Mouse (Mus musculus): Measurements from ENCODE around the gene Napa. TPM values are rescaled to one million over a fixed set of nuclear protein-coding genes. Genes with fewer than 3 reads are reported as not detected.

Gene Napa
- total RNA-seq, 2 experiments from 2014 or later, result 277 to 292 TPM

DNA sequence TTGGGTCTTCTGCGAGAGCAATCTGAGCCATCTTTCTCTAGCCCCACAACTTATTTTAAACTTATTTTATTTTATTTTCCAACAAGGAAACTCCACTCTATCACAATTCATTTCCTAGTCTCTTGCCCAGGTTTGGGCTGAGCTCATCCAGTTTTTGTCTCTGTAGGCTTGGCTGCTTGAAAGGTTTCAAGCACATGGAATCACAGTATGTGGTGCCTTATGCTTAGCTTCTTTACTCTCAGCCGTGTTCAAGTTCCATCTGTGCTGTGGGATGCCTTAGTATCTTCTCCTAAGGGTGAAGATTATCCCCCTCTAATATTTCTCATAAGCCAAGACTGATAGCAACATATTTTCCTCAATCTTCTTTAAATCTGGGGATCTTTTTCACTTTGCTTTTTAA, 10.7 kb upstream of the Napa start:
- DNase-seq (ENCODE audit: low spot score in 2 of 2), result no peak

DNA sequence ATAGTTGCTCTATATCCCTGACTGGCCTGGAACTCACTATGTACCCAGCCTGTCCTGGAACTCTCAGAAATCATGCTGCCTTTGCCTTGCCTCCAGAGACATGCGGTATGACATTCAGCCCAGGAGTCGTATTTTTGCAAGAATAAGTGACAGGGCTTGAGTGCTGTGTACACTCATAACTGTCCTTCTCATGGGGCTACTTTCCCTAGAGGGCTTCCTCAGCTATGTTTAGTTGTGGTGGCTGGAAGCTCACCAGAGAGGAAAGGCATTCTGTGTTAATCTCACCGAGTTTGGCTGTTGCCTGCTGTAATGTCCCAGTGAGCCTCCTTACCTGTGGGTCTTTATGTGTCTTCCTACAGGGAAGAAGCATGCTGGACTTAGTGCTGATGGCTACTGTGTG, 3.7 kb upstream of the Napa start:
- no peak for DNase-seq (ENCODE audit: low spot score in 2 of 2)

DNA sequence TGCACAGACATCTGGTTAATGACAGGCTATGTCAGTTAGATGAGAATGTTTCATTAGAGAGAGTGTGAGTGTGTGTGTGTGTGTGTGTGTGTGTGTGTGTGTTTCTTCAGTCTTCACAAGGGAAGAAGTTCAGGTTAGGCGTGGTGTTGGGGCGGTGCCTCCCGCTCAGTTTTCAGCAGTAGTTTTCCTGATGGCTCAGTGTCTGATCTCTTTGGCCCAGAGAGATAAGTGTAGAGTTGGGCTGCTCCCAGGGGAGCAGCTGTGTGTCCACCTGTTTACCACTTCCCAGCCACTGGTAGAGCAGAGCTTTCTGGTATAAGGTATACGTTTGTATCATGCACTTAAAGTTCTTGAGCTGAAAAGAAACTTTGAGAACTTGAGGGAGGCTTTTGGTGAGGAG, 1.6 kb downstream of the Napa start:
- no peak for DNase-seq (ENCODE audit: low spot score in 2 of 2)

DNA sequence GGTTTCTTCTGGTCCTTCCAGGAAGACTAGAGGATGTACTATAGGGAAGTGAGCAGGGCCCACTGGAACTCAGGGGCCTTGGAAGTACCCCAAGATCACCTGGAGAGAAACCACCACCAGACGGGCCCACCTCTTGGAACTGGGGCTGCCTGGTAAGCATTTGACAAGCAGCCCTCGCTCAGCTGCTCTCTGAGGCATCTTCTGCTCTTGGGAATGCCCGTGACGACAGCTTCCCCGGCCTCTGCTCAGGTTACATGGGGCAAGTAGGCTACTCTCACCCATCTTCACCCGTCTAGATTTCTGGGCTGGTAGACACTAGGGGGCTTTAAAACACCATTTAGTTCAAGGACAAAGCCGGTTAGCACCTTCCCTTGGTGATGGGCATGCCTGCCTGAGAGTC, 2.8 kb downstream of the Napa start:
- no peak for DNase-seq (ENCODE audit: low spot score in 2 of 2)

DNA sequence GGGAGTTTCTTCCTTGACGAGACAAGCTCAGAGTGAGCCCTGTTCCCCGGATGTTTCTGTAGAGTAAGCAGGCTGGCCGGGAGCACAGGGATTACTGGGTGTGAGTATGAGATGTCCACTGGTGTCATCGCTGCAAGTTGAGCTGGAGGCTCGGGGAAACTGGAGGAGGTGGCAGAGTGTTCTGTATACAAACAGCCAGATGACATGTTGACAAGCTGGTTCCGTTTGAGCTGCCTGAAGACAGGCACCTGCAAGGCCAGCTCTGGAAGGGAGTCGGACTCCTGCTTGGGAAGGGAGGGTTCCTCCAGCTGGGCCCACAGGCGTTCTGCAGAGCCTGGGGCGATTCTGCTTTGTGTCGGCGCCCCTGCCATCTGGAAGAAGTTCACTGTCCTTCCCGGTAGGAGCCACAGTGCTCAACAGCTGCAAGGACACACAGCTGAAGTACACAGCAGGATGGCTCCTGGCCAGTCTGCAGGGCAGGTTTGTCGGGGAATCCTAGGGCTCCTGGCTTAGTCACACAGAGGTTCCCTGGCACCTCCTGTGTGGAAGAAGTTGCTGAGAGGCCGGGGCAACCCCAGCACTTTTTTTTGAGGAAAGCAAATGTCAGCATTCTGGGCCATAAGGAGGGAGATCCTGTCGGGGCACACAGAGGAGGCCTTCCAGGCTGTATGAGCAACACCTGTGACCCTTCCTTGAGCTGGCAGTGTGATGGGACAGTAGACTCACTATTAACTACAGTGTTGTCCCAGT, 3.6 kb downstream of the Napa start:
- no peak for DNase-seq (ENCODE audit: low spot score in 2 of 2)

DNA sequence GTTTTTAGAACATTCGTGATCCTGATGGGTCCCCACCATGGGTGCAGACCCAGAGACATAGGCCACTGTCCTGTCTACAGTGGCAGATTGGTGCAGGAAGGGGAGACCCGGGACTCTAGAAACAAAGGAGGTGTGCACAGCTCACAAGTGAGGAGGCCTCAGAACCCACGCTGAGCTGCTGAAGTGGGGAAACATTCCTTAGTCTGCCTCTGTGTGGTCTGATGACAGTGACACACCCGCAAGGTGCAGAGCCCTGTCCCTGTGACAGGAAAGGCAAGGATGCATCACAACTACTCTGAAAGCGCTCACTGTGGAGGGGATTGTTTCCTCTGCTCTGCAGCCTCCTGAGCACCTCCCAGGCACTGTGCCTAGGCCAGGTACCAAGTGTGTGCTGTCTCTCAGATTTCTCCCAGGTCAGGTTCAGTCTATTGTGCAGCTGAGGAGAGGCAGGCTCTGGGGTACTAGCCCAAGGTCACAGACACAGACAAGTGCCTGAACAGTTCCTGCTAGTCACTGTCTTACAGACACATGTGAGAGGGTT, 4.5 kb downstream of the Napa start:
- DNase-seq (ENCODE audit: low spot score in 2 of 2), result no peak

DNA sequence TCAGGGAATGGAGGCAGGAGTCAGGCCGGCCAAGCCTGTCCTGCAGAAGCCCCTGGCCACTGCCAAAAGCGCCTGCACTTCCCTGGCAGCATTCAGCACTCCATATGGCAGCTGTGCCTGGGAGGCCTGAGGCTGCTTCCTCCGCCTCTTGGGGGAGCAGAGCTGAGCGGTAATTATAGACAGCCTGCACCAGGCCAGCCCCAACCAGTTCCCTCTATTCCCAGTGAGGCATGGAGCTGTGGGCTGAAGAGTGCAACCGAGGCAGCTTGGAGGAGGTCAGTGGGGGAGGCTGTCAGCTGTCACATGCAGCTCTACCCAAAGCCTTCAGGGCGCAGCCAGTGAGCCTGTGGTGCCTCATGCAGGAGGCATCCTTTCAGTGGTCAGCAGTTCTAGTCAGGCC, 5.5 kb downstream of the Napa start:
- DNase-seq (ENCODE audit: low spot score in 2 of 2), result peak; percentile 76 to 88

DNA sequence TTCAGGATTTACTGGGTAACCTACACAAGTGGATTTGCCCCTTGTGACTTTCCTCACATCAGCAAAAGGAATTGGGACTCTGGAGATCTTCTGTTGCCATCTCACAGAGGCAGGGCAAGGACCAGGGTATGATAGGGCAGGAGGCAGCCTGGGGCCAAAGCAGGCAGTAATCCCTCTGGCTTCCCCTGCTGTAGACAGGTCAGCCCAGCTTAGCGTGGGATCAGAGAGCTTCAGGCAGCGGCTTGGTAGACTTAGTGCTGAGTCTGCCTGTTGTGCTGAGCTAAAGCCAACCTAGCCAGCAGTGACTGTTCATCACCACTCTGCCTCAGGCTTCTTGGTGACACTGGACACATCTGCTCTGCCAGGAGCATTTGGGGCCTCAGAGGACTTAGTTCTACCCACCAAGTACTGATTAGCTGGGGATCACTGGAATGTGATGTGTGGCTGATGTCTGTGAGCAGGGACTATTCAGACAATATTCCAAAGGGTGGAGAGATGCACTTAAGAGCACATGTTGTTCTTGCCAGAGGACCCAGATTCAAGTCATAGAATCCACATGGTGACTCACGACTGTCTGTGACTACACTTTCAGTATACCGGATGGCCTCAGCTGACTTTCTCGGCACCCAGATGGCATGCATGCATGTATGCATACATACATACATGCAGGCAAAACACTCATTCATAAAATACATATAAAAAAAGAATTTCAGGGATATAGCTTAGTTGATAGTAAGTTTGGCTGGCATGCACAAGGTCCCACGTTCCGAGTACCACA, 6.5 kb downstream of the Napa start:
- DNase-seq (ENCODE audit: low spot score in 2 of 2), result no peak

DNA sequence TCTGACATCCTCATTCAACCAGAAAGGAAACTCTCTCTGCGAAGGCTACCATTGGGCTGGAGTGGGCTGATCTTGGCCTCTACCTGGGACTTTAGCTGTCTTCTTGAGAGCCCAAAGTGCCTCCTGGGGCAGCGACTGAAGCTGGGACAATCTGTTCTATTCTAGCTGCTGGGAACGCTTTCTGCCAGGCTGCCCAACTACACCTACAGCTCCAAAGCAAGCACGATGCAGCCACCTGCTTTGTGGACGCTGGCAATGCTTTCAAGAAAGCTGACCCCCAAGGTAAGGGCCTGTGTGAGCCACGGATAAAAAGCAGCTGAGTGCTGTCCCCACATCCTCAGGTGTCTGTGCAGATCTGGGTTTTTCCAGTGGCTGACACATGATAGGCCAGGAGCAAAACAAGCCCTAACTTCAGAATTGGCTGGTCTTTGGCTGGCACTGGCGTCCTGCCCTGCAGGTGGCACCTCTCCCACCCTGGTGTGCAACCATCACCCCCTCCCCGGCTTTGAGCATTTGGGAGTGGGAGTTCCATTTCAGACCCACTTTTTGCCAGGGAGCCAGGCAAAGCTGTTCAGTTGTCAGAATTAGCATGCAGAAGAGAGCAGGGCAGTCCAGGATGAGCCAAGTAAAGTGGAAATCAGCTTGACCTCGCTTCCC, 10.8 kb downstream of the Napa start:
- no peak for DNase-seq (ENCODE audit: low spot score in 2 of 2)

DNA sequence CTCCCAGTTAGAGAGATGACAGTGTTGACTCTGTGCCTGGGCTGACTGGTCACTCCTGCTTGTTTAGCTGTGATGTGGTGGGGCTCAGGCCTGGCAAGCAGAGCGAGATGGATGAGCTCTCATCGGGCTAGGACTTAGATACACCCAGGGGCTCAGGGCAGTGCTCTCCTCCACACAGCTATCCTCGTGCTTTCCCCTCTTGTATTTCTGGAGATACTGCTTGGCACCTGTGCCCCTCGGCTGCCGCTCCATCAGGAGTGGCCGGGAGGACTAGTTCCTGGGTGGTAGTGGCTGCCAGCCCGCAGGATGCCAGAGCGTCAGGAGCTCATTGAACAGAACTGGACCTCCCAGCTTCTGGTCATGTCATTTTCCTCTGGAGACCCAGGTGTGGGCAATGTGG, 11.9 kb downstream of the Napa start:
- DNase-seq (ENCODE audit: low spot score in 2 of 2), result no peak

DNA sequence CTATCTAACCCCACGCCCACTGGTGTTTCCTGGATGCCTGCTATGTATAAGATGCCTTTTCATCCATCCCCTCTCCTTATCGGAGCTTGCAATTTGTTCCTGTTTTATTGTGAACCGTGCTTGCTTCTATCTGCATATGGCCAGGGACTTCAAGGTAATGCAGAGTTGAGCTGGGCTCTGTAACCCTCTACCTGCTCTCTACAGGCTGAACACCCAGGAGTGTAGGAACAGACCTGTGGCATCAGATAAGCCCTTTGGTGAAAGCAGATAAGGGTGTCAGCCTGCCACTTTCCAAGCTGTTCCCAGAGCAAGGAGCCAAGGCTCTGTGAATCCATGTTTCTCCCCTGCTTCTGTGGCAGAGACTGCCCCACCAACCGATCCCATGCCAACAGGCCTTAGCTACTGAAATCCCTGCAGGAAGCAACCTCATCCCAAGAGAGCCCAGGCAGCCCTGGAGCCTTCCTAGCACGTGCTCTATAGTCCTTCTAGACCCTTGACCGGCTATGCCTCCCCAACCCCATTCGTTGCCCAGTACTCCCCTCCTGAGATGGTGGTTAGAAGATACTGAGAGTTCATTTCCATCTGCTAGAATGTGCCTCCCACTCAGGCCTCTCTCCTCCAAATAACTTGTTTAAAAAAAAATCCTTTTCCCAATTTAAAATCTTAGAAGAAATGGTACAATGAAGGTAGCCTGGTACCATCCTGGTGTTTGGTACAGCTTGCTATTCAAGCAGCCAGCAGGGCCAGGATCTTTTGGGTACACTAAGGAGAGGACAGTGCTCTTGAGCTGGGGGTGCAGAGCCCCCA, 13.2 kb downstream of the Napa start:
- no peak for DNase-seq (ENCODE audit: low spot score in 2 of 2)

DNA sequence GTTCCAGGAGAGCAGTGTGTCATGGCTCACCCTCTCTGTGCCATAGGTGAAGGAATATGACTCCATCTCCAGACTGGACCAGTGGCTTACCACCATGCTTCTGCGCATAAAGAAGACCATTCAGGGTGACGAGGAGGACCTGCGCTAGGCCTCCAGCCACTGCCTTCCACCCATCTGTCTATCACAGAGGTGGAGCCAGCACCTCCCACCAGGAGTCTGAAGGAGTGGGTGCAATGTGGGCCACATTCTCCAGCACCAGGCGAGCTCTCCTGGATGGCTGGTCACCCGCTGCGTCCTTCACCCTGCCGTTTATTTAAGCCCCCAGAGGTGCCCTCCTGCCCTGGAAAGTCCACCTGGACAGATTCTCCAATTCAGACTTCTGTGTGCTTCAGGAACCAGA, 18.2 kb downstream of the Napa start:
- peak in 1 of 2 experiments; percentile 60 for DNase-seq (ENCODE audit: low spot score in 2 of 2)

DNA sequence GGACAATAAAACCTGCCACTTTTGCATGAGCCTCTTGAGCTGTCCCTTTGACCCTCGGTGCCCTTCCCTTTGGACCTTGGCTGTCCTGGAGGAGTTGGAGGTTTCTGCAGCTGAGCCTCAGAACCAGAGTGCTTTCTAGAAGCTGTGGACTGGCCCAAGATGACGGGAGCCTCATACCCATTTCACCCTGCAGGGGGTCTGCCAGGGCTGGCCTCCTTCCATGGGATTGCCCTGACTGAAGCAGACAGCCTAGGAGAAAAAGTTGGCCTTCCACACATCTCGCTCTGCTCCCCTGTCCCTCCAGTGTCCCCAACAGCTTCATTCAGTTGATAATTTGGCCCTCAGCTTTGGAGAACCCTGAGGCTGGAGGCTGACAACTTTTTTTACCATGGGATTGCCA, 18.8 kb downstream of the Napa start:
- DNase-seq (ENCODE audit: low spot score in 2 of 2), result no peak

DNA sequence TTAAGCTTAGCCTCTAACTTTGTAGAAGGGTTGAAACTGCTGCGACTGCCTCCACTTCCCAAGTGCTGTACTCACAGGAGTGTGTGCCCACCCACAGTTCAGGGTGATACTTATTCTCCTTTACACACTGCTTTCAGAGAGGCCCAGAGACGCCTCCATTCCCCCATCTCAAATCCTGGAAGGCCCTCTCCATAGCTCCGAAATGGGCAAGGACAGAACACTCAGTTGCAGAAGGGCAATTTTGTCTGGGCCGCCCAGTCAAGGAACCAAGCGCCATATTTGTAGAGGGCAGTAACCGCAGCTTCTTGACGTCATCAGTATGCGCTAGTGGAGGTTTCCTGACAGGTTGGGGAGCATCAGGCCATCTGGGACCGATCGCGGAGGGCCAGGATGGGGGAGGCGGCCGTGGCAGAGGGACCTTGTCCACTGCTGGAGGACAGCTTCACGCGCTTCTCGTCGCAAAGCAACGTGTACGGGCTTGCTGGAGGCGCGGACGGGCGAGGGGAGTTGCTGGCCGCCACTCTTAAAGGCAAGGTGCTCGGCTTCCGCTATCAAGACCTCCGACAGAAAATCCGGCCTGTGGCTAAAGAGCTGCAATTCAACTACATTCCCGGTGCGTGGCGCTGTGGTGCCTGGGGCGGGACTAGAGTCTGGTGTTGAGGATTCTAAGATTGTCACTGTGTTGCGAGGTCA, 21.5 kb downstream of the Napa start, which contains the start of gene Kptn:
Gene Kptn (plus strand): TSS at position 327 of the 693 bp plus-strand sequence.
- peak; percentile 92 to 94 for DNase-seq (ENCODE audit: low spot score in 2 of 2)

DNA sequence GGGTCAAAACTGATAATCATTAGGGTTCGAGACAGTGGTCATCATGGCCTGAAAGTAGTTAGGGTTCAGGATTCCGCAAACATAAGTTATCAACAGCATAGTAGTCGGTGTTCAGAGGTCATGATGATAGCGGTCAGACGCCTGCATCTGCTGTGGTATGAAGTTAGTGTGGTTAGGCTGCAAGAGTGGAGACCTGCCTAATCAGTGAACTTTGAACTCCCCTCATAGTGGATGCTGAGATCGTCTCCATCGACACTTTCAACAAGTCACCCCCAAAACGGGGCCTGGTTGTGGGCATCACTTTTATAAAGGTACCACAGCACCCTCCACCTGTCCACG, 22.0 kb downstream of the Napa start:
- DNase-seq (ENCODE audit: low spot score in 2 of 2), result no peak

DNA sequence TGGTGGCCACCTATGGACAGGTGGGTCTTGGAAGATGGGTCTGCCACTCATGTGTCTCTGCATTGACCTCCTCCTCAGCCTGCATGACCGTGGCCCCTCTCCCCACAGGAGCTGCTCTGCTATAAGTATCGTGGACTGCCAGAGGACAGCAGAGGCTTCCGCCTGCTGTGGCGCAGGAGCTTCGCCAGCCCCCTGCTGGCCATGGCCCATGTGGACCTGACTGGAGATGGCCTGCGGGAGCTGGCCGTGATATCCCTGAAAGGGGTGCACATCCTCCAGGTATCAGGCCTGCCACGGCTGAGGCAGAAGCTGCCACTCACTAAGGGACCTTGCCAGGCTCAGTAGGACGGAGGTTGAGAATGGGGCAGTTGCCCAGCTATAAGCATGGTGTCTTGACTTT, 27.6 kb downstream of the Napa start:
- no peak for DNase-seq (ENCODE audit: low spot score in 2 of 2)

DNA sequence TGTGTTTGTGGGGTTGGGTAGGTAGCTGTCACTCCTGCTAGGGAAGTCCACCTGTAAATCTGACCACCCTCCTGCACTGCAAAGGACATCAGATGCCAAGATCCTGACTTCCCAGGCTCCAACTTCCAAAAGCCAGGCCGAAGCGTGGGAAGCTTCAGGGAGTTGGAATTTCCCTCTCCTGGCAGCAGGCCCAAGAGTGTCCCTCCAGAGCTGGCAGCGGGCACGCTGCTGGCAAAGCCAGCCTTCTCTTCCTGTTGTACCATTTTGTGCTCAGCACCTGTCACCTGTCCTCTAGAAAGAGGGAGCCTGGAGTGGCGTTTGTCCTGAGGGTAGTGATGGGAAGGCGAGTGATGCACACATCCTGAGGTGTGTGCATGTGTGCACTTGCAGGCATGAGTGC, 30.1 kb downstream of the Napa start:
- no peak for DNase-seq (ENCODE audit: low spot score in 2 of 2)

DNA sequence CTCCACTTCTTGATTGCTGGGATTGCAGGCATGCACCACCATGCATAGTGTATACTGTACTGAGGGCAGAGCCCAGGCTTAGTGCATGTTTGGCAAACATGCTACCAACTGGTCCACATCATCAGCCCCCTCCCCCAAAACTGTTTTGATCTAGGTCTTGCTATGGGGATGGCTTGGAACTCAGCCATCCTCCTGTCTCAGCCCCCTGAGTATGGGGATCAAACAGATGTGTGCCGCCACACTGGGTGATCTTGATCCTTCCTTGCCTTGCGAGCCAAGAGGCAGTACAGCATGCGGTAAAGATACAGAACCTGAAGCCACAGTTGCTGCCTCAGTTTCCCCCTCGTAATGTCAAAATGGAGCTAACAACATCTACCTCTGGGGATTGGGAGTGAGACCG, 30.6 kb downstream of the Napa start:
- DNase-seq (ENCODE audit: low spot score in 2 of 2), result no peak

DNA sequence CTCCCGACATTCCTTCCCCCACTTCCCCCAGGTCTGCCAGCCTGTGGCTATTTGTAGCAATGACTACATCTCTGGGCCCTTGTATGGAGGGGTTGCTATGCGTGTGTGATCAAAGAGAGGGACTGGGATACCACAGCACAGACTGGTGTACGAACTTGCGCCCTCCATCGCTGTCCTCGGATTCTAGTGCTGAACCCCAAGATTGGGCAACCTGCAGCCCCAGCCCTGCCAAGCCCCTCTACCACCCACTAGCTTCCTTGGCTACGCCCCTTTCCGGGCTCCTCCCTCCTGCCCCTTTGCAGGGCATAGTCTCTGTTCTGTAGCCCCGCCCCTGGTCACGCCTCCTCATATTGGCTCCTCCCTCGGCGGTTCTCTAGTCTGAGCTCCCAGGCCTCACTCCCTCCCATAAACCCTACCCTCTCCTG, 31.2 kb downstream of the Napa start, which contains the start of gene Slc8a2:
Gene Slc8a2 (plus strand): TSS at position 406 of the 425 bp plus-strand sequence.
- peak; percentile 87 to 89 for DNase-seq (ENCODE audit: low spot score in 2 of 2)
